Mouse (Mus musculus) megakaryocyte, embryonic 14.5 days (primary cell): ENCODE data around the gene Fam43b.

Experiments
- FLI1 ChIP-seq: IDR thresholded peaks from 2 replicates; pipeline ENCODE4 v1.6.1; 2012; ENCODE audit warnings: low read length, inconsistent platforms, mixed read lengths
- GATA1 ChIP-seq: IDR thresholded peaks from 3 replicates; pipeline ENCODE4 v1.6.1; 2012; ENCODE audit warnings: mixed read lengths, low read length, inconsistent platforms, borderline replicate concordance

DNA sequence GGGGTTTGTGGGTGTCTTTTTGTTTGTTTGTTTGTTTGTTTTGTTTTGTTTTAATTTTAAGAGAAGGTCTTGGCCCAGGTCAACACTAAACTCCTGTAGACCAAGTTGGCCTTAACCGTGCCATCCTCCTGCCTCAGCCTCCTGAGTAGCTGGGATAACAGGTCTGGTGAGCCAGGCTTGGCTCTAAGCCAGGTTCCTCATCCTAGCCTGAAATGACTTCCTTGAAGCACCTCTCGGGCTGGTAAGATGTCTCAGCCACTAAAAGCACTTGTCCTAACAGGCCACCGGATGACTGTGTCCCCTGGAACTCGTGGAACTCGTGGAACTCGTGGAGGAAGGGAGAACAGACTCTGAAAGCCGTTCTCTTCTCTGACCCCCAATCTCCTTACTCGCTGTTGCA lies 40.2 kb downstream of the Fam43b start:
- no peak for TF ChIP-seq GATA1
- no peak for TF ChIP-seq FLI1
